Mouse (Mus musculus) adipocyte (in vitro differentiated cells): ENCODE measurements at regions not wholly inside any gene's neighbourhood (a gene's known extent, or its start where the extent isn't known, plus 50 kb on each side); places are given as distances from the start of the nearest gene placed in this dataset.

Experiments
- DNase-seq: peaks from one replicate; pipeline ENCODE4 v3.0.0-alpha.2; 2016; ENCODE audit warnings: low spot score

- DNase-seq: peak; percentile 19
These were observed 71.0 kb upstream of the Prl2c2 start for GRCm38 (mm10) chr13:13076161-13076560.
